Mouse (Mus musculus): ENCODE data around the gene Trpm6. TPM values are rescaled to one million over a fixed set of nuclear protein-coding genes. Genes with fewer than 3 reads are reported as not detected.

The Trpm6 gene
- polyA plus RNA-seq, 1 experiment from 2014 or later = 0.07 TPM

GRCm38 (mm10) chr19:18757191-18757590 is 7.4 kb downstream of the Trpm6 start:
- no peak for ATAC-seq (replicated peaks; ENCODE audit: insufficient number of reproducible peaks, low FRiP score, low TSS enrichment)
- peaks cover 7% of the 10 kb centered on the region for H3K4me1 ChIP-seq (ENCODE audit: control insufficient read depth, insufficient read depth, low read length)
- H3K4me2 ChIP-seq = no peak overlapping the region
- H3K36me3 ChIP-seq (ENCODE audit: control insufficient read depth, insufficient read depth, low read length) = no peaks in the 10 kb centered on the region
- no peak overlapping the region for H3K4me3 ChIP-seq (ENCODE audit: low read depth, low read length)
- no peak overlapping the region for H3K9ac ChIP-seq (ENCODE audit: low read depth, low read length)
- H3K27ac ChIP-seq (ENCODE audit: low read depth, low read length) = no peak overlapping the region
- no peaks in the 10 kb centered on the region for H3K27me3 ChIP-seq (ENCODE audit: control insufficient read depth, insufficient read depth, low read length)
- no peaks in the 10 kb centered on the region for H3K9me3 ChIP-seq (replicated peaks; ENCODE audit: control insufficient read depth, low read length)

GRCm38 (mm10) chr19:18757706-18758105 is 7.9 kb downstream of the Trpm6 start:
- Histone ChIP-seq H3K4me1 (ENCODE audit: control insufficient read depth, insufficient read depth, low read length) (peaks cover 7% of the 10 kb centered on the region), H3K4me2 (no peak overlapping the region), H3K36me3 (ENCODE audit: control insufficient read depth, insufficient read depth, low read length) (no peaks in the 10 kb centered on the region), H3K27ac (ENCODE audit: low read depth, low read length) (no peak overlapping the region), H3K4me3 (ENCODE audit: low read depth, low read length) (no peak overlapping the region), H3K9ac (ENCODE audit: low read depth, low read length) (no peak overlapping the region), H3K9me3 (replicated peaks; ENCODE audit: control insufficient read depth, low read length) (no peaks in the 10 kb centered on the region), H3K27me3 (ENCODE audit: control insufficient read depth, insufficient read depth, low read length) (no peaks in the 10 kb centered on the region)
- no peak for ATAC-seq (replicated peaks; ENCODE audit: insufficient number of reproducible peaks, low FRiP score, low TSS enrichment)
- 29% methylated on average over 4 of the region's 4 CpGs for WGBS (ENCODE audit: insufficient replicate concordance)

GRCm38 (mm10) chr19:18758269-18758668 is 8.5 kb downstream of the Trpm6 start:
- Histone ChIP-seq H3K9me3 (replicated peaks; ENCODE audit: control insufficient read depth, low read length) (no peaks in the 10 kb centered on the region), H3K36me3 (ENCODE audit: control insufficient read depth, insufficient read depth, low read length) (no peaks in the 10 kb centered on the region), H3K9ac (ENCODE audit: low read depth, low read length) (no peak overlapping the region), H3K4me3 (ENCODE audit: low read depth, low read length) (no peak overlapping the region), H3K4me1 (ENCODE audit: control insufficient read depth, insufficient read depth, low read length) (peaks cover 7% of the 10 kb centered on the region), H3K27me3 (ENCODE audit: control insufficient read depth, insufficient read depth, low read length) (no peaks in the 10 kb centered on the region), H3K27ac (ENCODE audit: low read depth, low read length) (no peak overlapping the region), H3K4me2 (peak overlapping the region; percentile 0)
- no peak for ATAC-seq (replicated peaks; ENCODE audit: insufficient number of reproducible peaks, low FRiP score, low TSS enrichment)
- 11% methylated on average over 6 of the region's 6 CpGs for WGBS (ENCODE audit: insufficient replicate concordance)

GRCm38 (mm10) chr19:18758916-18759315 is 9.1 kb downstream of the Trpm6 start:
- Histone ChIP-seq H3K27me3 (ENCODE audit: control insufficient read depth, insufficient read depth, low read length) (no peaks in the 10 kb centered on the region), H3K4me1 (ENCODE audit: control insufficient read depth, insufficient read depth, low read length) (peaks cover 7% of the 10 kb centered on the region), H3K9ac (ENCODE audit: low read depth, low read length) (no peak overlapping the region), H3K9me3 (replicated peaks; ENCODE audit: control insufficient read depth, low read length) (no peaks in the 10 kb centered on the region), H3K27ac (ENCODE audit: low read depth, low read length) (no peak overlapping the region), H3K4me3 (ENCODE audit: low read depth, low read length) (no peak overlapping the region), H3K4me2 (peak overlapping the region; percentile 0; the same call in 1 of the 2 replicates), H3K36me3 (ENCODE audit: control insufficient read depth, insufficient read depth, low read length) (no peaks in the 10 kb centered on the region)
- WGBS (ENCODE audit: insufficient replicate concordance) = 35% methylated on average over 9 of the region's 9 CpGs
- no peak for ATAC-seq (replicated peaks; ENCODE audit: insufficient number of reproducible peaks, low FRiP score, low TSS enrichment)

GRCm38 (mm10) chr19:18766399-18766798 is 16.6 kb downstream of the Trpm6 start:
- Histone ChIP-seq H3K4me2 (no peak overlapping the region), H3K4me1 (ENCODE audit: control insufficient read depth, insufficient read depth, low read length) (no peaks in the 10 kb centered on the region), H3K9ac (ENCODE audit: low read depth, low read length) (no peak overlapping the region), H3K27me3 (ENCODE audit: control insufficient read depth, insufficient read depth, low read length) (no peaks in the 10 kb centered on the region), H3K36me3 (ENCODE audit: control insufficient read depth, insufficient read depth, low read length) (no peaks in the 10 kb centered on the region), H3K27ac (ENCODE audit: low read depth, low read length) (no peak overlapping the region), H3K4me3 (ENCODE audit: low read depth, low read length) (no peak overlapping the region), H3K9me3 (replicated peaks; ENCODE audit: control insufficient read depth, low read length) (no peaks in the 10 kb centered on the region)
- WGBS (ENCODE audit: insufficient replicate concordance) = 74% methylated on average over 5 of the region's 5 CpGs
- ATAC-seq (replicated peaks; ENCODE audit: insufficient number of reproducible peaks, low FRiP score, low TSS enrichment) = no peak

GRCm38 (mm10) chr19:18771048-18771447 is 21.3 kb downstream of the Trpm6 start:
- H3K36me3 ChIP-seq (ENCODE audit: control insufficient read depth, insufficient read depth, low read length) = no peaks in the 10 kb centered on the region
- no peak overlapping the region for H3K4me3 ChIP-seq (ENCODE audit: low read depth, low read length)
- no peak overlapping the region for H3K9ac ChIP-seq (ENCODE audit: low read depth, low read length)
- no peaks in the 10 kb centered on the region for H3K9me3 ChIP-seq (replicated peaks; ENCODE audit: control insufficient read depth, low read length)
- no peak overlapping the region for H3K4me2 ChIP-seq
- no peak for ATAC-seq (replicated peaks; ENCODE audit: insufficient number of reproducible peaks, low FRiP score, low TSS enrichment)
- no peaks in the 10 kb centered on the region for H3K4me1 ChIP-seq (ENCODE audit: control insufficient read depth, insufficient read depth, low read length)
- H3K27me3 ChIP-seq (ENCODE audit: control insufficient read depth, insufficient read depth, low read length) = no peaks in the 10 kb centered on the region
- WGBS (ENCODE audit: insufficient replicate concordance) = 66% methylated on average over 1 of the region's 1 CpGs
- no peak overlapping the region for H3K27ac ChIP-seq (ENCODE audit: low read depth, low read length)

- Histone ChIP-seq H3K4me1 (ENCODE audit: control insufficient read depth, insufficient read depth, low read length) (no peaks in the 10 kb centered on the region), H3K4me3 (ENCODE audit: low read depth, low read length) (no peak overlapping the region), H3K9me3 (replicated peaks; ENCODE audit: control insufficient read depth, low read length) (no peaks in the 10 kb centered on the region), H3K4me2 (no peak overlapping the region), H3K9ac (ENCODE audit: low read depth, low read length) (no peak overlapping the region), H3K27me3 (ENCODE audit: control insufficient read depth, insufficient read depth, low read length) (no peaks in the 10 kb centered on the region), H3K36me3 (ENCODE audit: control insufficient read depth, insufficient read depth, low read length) (no peaks in the 10 kb centered on the region), H3K27ac (ENCODE audit: low read depth, low read length) (no peak overlapping the region)
- WGBS (ENCODE audit: insufficient replicate concordance) = 70% methylated on average over 1 of the region's 1 CpGs
- no peak for ATAC-seq (replicated peaks; ENCODE audit: insufficient number of reproducible peaks, low FRiP score, low TSS enrichment)
Observed at GRCm38 (mm10) chr19:18771561-18771960, 21.8 kb downstream of the Trpm6 start.

GRCm38 (mm10) chr19:18772888-18773488 is 23.2 kb downstream of the Trpm6 start:
- Histone ChIP-seq H3K27me3 (ENCODE audit: control insufficient read depth, insufficient read depth, low read length) (no peaks in the 10 kb centered on the region), H3K36me3 (ENCODE audit: control insufficient read depth, insufficient read depth, low read length) (no peaks in the 10 kb centered on the region), H3K9me3 (replicated peaks; ENCODE audit: control insufficient read depth, low read length) (no peaks in the 10 kb centered on the region), H3K4me3 (ENCODE audit: low read depth, low read length) (no peak overlapping the region), H3K9ac (ENCODE audit: low read depth, low read length) (no peak overlapping the region), H3K27ac (ENCODE audit: low read depth, low read length) (no peak overlapping the region), H3K4me1 (ENCODE audit: control insufficient read depth, insufficient read depth, low read length) (no peaks in the 10 kb centered on the region), H3K4me2 (no peak overlapping the region)
- WGBS (ENCODE audit: insufficient replicate concordance) = 67% methylated on average over 5 of the region's 5 CpGs
- ATAC-seq (replicated peaks; ENCODE audit: insufficient number of reproducible peaks, low FRiP score, low TSS enrichment) = no peak

- Histone ChIP-seq H3K27me3 (ENCODE audit: control insufficient read depth, insufficient read depth, low read length) (no peaks in the 10 kb centered on the region), H3K27ac (ENCODE audit: low read depth, low read length) (no peak overlapping the region), H3K36me3 (ENCODE audit: control insufficient read depth, insufficient read depth, low read length) (no peaks in the 10 kb centered on the region), H3K4me1 (ENCODE audit: control insufficient read depth, insufficient read depth, low read length) (no peaks in the 10 kb centered on the region), H3K9me3 (replicated peaks; ENCODE audit: control insufficient read depth, low read length) (no peaks in the 10 kb centered on the region), H3K4me3 (ENCODE audit: low read depth, low read length) (no peak overlapping the region), H3K9ac (ENCODE audit: low read depth, low read length) (no peak overlapping the region), H3K4me2 (no peak overlapping the region)
- no peak for ATAC-seq (replicated peaks; ENCODE audit: insufficient number of reproducible peaks, low FRiP score, low TSS enrichment)
- WGBS (ENCODE audit: insufficient replicate concordance) = 57% methylated on average over 1 of the region's 1 CpGs
Observed at GRCm38 (mm10) chr19:18774085-18774484, 24.3 kb downstream of the Trpm6 start.

Measured in heart, embryonic 11.5 days (tissue).